Mouse (Mus musculus) gastrocnemius, postnatal 36 days (tissue): ENCODE measurements at regions not wholly inside any gene's neighbourhood (a gene's known extent, or its start where the extent isn't known, plus 50 kb on each side); places are given as distances from the start of the nearest gene placed in this dataset.
A peak's percentile ranks its signal among the peaks of the same experiment; 100 is the strongest.

Experiments
- DNase-seq, 2 experiments: peaks; one replicate each; pipeline ENCODE4 v3.0.0; 2022
- intact Hi-C: fragments of 180-260 bp; cut with DNase I; formaldehyde crosslinking; loops from one replicate; pipeline ENCODE4 v1.15.1; 2025

GRCm38 (mm10) chr1:119265192-119265891 is 156.7 kb downstream of the Inhbb start:
- intact Hi-C loops: no loop called here
- DNase-seq: no peak

GRCm38 (mm10) chr1:119259455-119259854 is 162.6 kb downstream of the Inhbb start:
- intact Hi-C loops: no loop called here
- no peak for DNase-seq

- peak; percentile 41 to 42 for DNase-seq
- intact Hi-C loops: no loop called here
These were observed 165.3 kb downstream of the Inhbb start for GRCm38 (mm10) chr1:119256769-119257168.

GRCm38 (mm10) chr1:119256097-119256473 is 166.0 kb downstream of the Inhbb start:
- no peak for DNase-seq
- intact Hi-C loops: no loop called here

GRCm38 (mm10) chr1:119255386-119256096 is 166.5 kb downstream of the Inhbb start:
- intact Hi-C loops: no loop called here

GRCm38 (mm10) chr1:119254928-119255327 is 167.1 kb downstream of the Inhbb start:
- intact Hi-C loops: no loop called here

More at GRCm38 (mm10) chr1:119255386-119256096, 166.5 kb downstream of the Inhbb start:
- DNase-seq: no peak

GRCm38 (mm10) chr1:119253371-119253851 is 168.6 kb downstream of the Inhbb start:
- no peak for DNase-seq
- intact Hi-C loops: no loop called here

More at GRCm38 (mm10) chr1:119254928-119255327, 167.1 kb downstream of the Inhbb start:
- DNase-seq: no peak

GRCm38 (mm10) chr1:119252403-119252802 is 169.6 kb downstream of the Inhbb start:
- no peak for DNase-seq
- intact Hi-C loops: no loop called here

- DNase-seq: no peak
- intact Hi-C loops: no loop called here
These were observed 170.3 kb downstream of the Inhbb start for GRCm38 (mm10) chr1:119251741-119252140.

GRCm38 (mm10) chr1:119248776-119249495 is 173.1 kb downstream of the Inhbb start:
- DNase-seq: no peak
- intact Hi-C loops: no loop called here

GRCm38 (mm10) chr1:119247117-119247516 is 174.9 kb downstream of the Inhbb start:
- no peak for DNase-seq
- intact Hi-C loops: no loop called here

GRCm38 (mm10) chr1:119238463-119238862 is 183.6 kb downstream of the Inhbb start:
- no peak for DNase-seq
- intact Hi-C loops: no loop called here

- intact Hi-C loops: no loop called here
- no peak for DNase-seq
These were observed 183.4 kb upstream of the Gli2 start for GRCm38 (mm10) chr1:119236787-119237186.

GRCm38 (mm10) chr1:119234449-119234848 is 181.0 kb upstream of the Gli2 start:
- intact Hi-C loops: no loop called here
- peak in 1 of 2 experiments; percentile 24 for DNase-seq

GRCm38 (mm10) chr1:119226996-119227395 is 173.6 kb upstream of the Gli2 start:
- no peak for DNase-seq
- intact Hi-C loops: no loop called here

- intact Hi-C loops: no loop called here
These were observed 170.5 kb upstream of the Gli2 start for GRCm38 (mm10) chr1:119223876-119224275.

GRCm38 (mm10) chr1:119221901-119222300 is 168.5 kb upstream of the Gli2 start:
- DNase-seq: no peak
- intact Hi-C loops: no loop called here

More at GRCm38 (mm10) chr1:119223876-119224275, 170.5 kb upstream of the Gli2 start:
- no peak for DNase-seq

GRCm38 (mm10) chr1:119221012-119221411 is 167.6 kb upstream of the Gli2 start:
- no peak for DNase-seq
- intact Hi-C loops: no loop called here

GRCm38 (mm10) chr1:119219817-119220216 is 166.4 kb upstream of the Gli2 start:
- no peak for DNase-seq
- intact Hi-C loops: no loop called here

GRCm38 (mm10) chr1:119217387-119217786 is 164.0 kb upstream of the Gli2 start:
- intact Hi-C loops: no loop called here
- no peak for DNase-seq

GRCm38 (mm10) chr1:119209607-119210007 is 156.2 kb upstream of the Gli2 start:
- intact Hi-C loops: no loop called here
- DNase-seq: no peak
